Mouse (Mus musculus): ENCODE measurements around the gene Aadat.
"Not testable (repeated sequence)": the region's sequence is repeated elsewhere in the genome, so short reads cannot be mapped to it uniquely, and the experiment has no call there.

The Aadat gene

GRCm38 (mm10) chr8:60505653-60506521 lies at the start of gene Aadat:
Gene Aadat, plus strand, starts transcription at chr8:60505932.
- no peak for DNase-seq (ENCODE audit: low read depth in 1 of 2, low spot score in 2 of 2)

DNA sequence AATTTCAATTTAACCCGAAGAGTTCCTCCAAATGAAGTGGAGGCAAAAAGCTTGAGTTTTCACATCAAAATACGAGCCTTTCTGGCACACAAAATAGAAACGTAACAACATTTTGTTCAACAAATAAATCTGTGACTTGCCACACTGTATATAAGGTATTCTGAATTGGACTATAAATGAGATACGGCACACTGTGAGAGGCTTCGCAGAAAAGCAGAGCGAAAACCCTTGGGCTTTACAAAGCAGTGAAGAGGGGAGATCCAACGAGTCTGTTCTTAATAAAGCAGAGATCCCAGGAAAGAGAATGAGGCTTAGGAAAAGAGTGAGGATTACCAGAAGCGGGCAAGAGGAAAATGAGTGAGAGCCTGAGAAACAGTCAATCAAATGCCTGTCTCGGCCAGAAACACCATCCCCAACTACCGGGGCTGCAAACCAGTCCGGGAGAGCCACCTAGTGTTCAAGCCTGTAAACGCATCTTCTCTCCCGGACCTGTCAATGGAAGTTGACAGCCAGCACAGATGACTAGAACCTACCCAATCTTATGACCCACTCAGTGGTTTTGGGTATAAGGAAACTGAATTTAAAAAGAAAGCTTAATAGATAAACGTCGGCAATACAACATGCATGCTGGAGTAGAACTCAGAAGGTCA lies 38.9 kb upstream of the Aadat start:
- no peak for DNase-seq (ENCODE audit: low read depth in 1 of 2, low spot score in 2 of 2)

GRCm38 (mm10) chr8:60490147-60490546 lies 15.6 kb upstream of the Aadat start:
- no peak for DNase-seq (ENCODE audit: low read depth in 1 of 2, low spot score in 2 of 2)

DNA sequence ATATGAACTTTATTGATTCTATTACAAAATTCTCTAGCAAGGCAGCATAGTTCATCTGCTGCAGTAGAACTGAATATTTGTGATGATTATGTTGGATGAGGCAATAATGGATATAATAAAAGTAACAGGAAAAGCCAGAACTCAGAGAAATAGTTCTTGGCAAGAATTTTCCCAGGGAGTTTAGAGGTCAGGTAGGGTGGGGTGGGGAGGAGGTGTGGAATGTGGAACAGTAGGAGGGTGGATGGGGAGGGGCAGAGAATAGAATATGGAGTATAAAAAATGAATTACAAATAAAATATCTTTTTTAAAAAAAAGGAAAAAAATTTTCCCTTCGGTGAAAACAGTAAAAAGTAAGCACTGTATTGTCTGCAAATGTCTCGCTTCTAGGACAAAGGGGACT lies 13.9 kb upstream of the Aadat start:
- DNase-seq (ENCODE audit: low read depth in 1 of 2, low spot score in 2 of 2): no peak

DNA sequence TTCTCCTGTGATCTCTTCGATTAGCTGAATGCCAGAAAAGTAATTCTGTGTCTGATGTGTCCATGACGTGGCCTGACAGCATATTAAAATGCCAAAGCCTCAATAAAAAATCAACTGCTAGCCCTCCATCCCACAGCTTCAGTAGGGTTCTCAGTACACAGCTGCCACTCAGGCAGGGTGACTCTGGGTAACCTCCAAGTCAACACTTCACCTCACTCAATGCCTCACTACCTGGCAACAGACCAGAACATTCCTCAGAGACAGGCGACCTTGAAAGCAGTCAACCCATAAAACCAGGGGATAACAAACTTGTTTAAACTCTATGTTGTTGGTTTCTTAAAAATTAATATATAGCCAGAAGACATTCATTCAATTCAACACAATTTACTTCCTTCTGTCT lies 13.3 kb upstream of the Aadat start:
- no peak for DNase-seq (ENCODE audit: low read depth in 1 of 2, low spot score in 2 of 2)

- DNase-seq (ENCODE audit: low read depth in 1 of 2, low spot score in 2 of 2): no peak
These were observed 11.1 kb upstream of the Aadat start for GRCm38 (mm10) chr8:60494606-60495005.

DNA sequence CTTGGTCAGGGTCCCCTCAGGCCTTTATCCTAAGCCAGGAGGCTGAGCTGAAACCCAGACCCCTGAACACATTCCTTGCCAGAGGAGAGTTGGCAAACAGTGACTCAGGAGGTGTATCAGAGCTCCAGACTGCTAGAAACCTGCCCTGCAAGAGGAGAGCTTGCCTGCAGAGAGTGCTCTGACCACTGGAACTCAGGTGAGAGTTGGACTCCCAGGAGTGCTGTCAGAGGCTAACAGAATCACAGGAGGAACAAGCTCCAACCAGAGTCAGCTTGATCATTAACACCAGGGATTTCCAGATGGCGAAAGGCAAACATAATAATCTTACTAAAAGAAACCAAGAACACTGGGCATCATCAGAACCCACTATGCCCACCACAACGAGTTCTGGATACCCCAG lies 10.7 kb upstream of the Aadat start:
- DNase-seq (ENCODE audit: low read depth in 1 of 2, low spot score in 2 of 2): not testable (repeated sequence)

DNA sequence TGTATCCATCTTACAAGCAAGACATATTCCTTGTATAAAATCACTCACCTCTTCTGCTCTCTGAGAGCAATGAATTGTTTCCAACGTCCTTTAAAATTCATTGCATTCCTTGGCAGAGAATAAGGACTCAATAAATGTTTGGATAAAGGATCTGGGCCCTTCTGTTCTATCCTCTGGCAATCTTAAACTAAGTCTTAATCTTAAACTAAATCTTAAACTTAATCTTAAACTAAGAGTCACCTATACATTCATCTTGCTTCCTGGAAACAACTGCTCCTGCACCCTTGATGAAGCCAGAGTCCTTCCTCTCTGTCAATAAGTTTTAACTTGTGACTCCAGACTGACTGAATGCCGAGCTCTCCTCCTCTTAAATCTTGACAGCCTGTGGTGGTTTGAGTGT lies 2.6 kb upstream of the Aadat start, which contains the start of gene Gm10283:
Gm10283 (minus strand) TSS at position 101 of the 400 bp plus-strand sequence.
- DNase-seq (ENCODE audit: low read depth in 1 of 2, low spot score in 2 of 2): no peak

DNA sequence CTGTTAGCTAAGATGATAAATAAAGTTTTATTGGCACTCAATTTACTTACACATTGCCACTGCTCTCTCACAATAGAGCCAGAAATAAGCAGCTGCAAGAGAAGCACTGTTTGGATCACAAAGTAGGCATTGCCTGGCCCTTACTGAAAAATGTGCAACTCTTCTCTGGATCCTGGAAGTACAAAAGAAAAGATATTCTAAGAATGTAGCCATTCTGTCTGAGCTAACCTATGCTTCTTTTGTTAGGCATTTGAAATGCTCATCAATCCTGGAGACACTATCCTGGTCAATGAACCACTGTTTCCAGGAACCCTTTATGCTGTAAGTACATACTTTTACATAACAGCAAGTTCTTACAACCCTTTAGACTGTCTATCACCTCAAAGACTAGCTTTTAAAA lies 12.6 kb downstream of the Aadat start:
- no peak for DNase-seq (ENCODE audit: low read depth in 1 of 2, low spot score in 2 of 2)

- no peak for DNase-seq (ENCODE audit: low read depth in 1 of 2, low spot score in 2 of 2)
These were observed 29.2 kb downstream of the Aadat start for GRCm38 (mm10) chr8:60534945-60535344.

GRCm38 (mm10) chr8:60566783-60567182 lies 61.1 kb downstream of the Aadat start:
- no peak for DNase-seq (ENCODE audit: low read depth in 1 of 2, low spot score in 2 of 2)

- no peak for DNase-seq (ENCODE audit: low read depth in 1 of 2, low spot score in 2 of 2)
These were observed 71.5 kb downstream of the Aadat start for GRCm38 (mm10) chr8:60577231-60577630.

DNA sequence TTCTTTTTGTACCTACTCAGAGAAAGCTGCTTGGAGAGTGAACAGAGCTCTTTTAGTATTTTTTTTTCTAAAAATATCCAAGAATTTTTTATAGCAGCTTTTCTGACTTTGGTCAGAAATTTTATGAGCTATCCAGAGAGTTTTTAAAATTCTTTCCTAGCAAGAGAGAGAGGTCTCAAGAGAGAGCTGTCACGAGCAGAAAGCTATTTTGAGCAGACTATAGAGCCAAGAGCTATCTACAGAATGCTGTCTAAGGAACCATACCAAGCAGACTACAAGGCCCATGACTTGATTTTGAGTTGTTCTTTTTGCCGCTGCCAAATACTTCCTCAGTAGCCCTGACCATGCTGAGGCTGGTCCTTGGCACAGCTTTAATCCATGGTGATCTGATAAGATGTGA lies 77.6 kb downstream of the Aadat start:
- DNase-seq (ENCODE audit: low read depth in 1 of 2, low spot score in 2 of 2): no peak

GRCm38 (mm10) chr8:60591352-60592105 lies 85.8 kb downstream of the Aadat start:
- not testable (repeated sequence) for DNase-seq (ENCODE audit: low read depth in 1 of 2, low spot score in 2 of 2)

DNA sequence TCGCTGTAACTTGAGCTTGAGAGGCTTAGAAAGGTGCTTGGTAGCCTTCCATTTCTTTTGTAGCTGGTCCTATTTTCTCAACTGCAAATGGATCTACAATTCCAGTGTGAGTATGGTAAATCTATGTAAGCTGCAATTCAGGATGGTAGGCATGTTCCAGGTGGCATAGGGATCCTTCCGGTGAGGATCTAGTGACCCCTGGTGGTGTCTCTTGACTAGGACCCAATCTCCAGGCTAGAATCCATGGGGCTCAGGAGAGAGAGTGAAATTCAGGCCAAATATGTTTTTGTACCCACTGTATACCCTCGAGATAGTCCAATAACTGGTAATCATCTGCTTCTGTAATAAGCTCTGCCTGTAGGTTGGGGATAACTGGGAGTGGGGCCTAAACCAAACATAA lies 89.0 kb downstream of the Aadat start:
- no peak for DNase-seq (ENCODE audit: low read depth in 1 of 2, low spot score in 2 of 2)

All from monocyte, adult 2 months (primary cell).